Mouse (Mus musculus): ENCODE results near the gene Hoxa13.

Gene Hoxa13

GRCm38 (mm10) chr6:52260654-52261575 lies at the start of gene Hoxa13:
TSS of gene Hoxa13 (minus strand) at chr6:52260880.
- DNase-seq (ENCODE audit: low read depth): peak; percentile 44

GRCm38 (mm10) chr6:52310366-52310765 lies 49.7 kb upstream of the Hoxa13 start:
- DNase-seq (ENCODE audit: low read depth): no peak

GRCm38 (mm10) chr6:52309766-52310165 lies 49.1 kb upstream of the Hoxa13 start:
- no peak for DNase-seq (ENCODE audit: low read depth)

- peak; percentile 50 for DNase-seq (ENCODE audit: low read depth)
These were observed 45.3 kb upstream of the Hoxa13 start for GRCm38 (mm10) chr6:52305877-52306389.

GRCm38 (mm10) chr6:52303426-52303825 lies 42.7 kb upstream of the Hoxa13 start:
- no peak for DNase-seq (ENCODE audit: low read depth)

GRCm38 (mm10) chr6:52300806-52301205 lies 40.1 kb upstream of the Hoxa13 start:
- no peak for DNase-seq (ENCODE audit: low read depth)

GRCm38 (mm10) chr6:52298511-52298910 lies 37.8 kb upstream of the Hoxa13 start:
- no peak for DNase-seq (ENCODE audit: low read depth)

GRCm38 (mm10) chr6:52294616-52295015 lies 33.9 kb upstream of the Hoxa13 start:
- DNase-seq (ENCODE audit: low read depth): no peak

- no peak for DNase-seq (ENCODE audit: low read depth)
These were observed 31.6 kb upstream of the Hoxa13 start for GRCm38 (mm10) chr6:52292328-52292727.

- no peak for DNase-seq (ENCODE audit: low read depth)
These were observed 30.6 kb upstream of the Hoxa13 start for GRCm38 (mm10) chr6:52291021-52291860.

GRCm38 (mm10) chr6:52290186-52290585 lies 29.5 kb upstream of the Hoxa13 start:
- DNase-seq (ENCODE audit: low read depth): no peak

GRCm38 (mm10) chr6:52283896-52284295 lies 23.2 kb upstream of the Hoxa13 start:
- DNase-seq (ENCODE audit: low read depth): no peak

GRCm38 (mm10) chr6:52281084-52281483 lies 20.4 kb upstream of the Hoxa13 start:
- DNase-seq (ENCODE audit: low read depth): no peak

GRCm38 (mm10) chr6:52276920-52277319 lies 16.2 kb upstream of the Hoxa13 start:
- DNase-seq (ENCODE audit: low read depth): no peak

GRCm38 (mm10) chr6:52276382-52276781 lies 15.7 kb upstream of the Hoxa13 start:
- DNase-seq (ENCODE audit: low read depth): no peak

GRCm38 (mm10) chr6:52275563-52276280 lies 15.0 kb upstream of the Hoxa13 start:
- no peak for DNase-seq (ENCODE audit: low read depth)

GRCm38 (mm10) chr6:52274576-52274975 lies 13.9 kb upstream of the Hoxa13 start:
- DNase-seq (ENCODE audit: low read depth): no peak

GRCm38 (mm10) chr6:52273656-52274280 lies 13.1 kb upstream of the Hoxa13 start:
- no peak for DNase-seq (ENCODE audit: low read depth)

- no peak for DNase-seq (ENCODE audit: low read depth)
These were observed 12.3 kb upstream of the Hoxa13 start for GRCm38 (mm10) chr6:52272766-52273655.
